Mouse (Mus musculus) c-Kit-positive CD71-negative TER-119-negative erythroid progenitor cells, embryonic 14.5 days (primary cell): ENCODE data around the gene Lag3.

Experiments
- DNase-seq: peaks from one replicate; pipeline ENCODE4 v3.0.0-alpha.2; 2013; ENCODE audit warnings: low read depth

Lag3 gene

DNA sequence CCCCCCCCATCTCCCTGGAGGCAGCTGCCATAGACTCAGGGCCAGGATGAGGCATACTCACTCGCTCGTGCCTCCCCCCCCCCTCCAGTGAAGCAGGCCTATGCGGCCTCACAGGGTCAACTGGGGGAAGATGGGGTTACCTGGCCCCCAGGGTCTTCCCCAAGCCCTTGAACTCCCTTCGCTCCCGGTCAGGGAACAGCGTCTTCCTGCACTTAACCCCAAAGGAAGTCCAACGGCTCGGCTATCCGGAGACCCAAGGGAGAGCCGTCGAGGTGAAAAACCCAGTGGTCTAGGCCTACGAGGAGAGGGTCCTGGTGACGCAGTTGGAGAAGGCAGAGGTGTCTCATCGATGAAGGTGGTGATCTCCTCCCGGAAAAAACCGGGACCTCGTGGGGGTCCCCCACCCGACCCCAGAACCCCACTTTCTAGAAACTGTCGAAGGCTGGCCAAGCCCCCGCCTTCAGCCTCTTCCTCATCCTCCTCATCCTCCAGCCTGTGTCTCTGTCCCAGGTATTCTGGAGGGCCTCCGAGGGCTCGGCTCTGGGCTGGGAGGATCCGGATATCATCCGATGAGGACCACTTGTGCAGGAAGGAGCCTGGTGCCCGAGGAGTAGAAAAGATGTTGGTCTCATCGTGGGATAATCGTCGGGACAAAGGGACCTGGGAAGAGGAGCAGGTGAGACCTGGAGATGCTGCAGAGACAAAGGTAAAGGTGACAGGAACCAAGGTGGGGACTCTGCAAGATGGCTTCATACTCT lies 52.8 kb downstream of the Lag3 start:
- DNase-seq: no peak

DNA sequence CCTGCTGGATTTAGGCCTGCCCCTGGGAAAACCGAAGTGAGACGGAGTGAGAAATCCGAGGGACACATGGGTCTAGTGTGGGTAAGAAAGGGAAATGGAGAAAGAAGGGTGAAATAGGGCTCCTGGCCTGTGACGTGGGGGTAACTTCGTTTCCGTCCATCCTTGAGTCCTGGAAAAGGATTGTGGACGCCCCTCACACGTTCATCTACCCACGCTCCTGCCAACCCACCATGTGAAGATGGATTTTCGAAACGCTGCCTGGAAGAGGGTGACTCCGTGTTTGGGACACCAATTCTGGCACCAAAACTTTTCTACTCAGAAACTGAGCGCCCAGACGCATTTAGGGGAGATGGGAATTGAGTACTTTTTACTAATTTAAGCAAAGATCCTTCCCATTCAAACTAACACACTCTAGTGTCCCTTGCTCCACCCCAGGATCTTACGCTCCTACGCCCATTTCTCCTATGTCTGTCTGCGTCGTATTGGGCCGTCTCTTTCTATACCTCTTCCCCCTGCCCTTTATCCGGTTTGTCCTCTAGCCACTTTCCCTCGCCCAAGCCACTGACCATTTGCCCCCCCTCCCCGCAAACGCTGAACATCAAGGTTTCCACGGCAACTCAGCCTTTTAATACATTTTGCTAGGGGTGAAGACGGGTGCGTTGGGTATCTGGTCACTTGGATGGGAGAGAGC lies 53.5 kb downstream of the Lag3 start:
- no peak for DNase-seq

DNA sequence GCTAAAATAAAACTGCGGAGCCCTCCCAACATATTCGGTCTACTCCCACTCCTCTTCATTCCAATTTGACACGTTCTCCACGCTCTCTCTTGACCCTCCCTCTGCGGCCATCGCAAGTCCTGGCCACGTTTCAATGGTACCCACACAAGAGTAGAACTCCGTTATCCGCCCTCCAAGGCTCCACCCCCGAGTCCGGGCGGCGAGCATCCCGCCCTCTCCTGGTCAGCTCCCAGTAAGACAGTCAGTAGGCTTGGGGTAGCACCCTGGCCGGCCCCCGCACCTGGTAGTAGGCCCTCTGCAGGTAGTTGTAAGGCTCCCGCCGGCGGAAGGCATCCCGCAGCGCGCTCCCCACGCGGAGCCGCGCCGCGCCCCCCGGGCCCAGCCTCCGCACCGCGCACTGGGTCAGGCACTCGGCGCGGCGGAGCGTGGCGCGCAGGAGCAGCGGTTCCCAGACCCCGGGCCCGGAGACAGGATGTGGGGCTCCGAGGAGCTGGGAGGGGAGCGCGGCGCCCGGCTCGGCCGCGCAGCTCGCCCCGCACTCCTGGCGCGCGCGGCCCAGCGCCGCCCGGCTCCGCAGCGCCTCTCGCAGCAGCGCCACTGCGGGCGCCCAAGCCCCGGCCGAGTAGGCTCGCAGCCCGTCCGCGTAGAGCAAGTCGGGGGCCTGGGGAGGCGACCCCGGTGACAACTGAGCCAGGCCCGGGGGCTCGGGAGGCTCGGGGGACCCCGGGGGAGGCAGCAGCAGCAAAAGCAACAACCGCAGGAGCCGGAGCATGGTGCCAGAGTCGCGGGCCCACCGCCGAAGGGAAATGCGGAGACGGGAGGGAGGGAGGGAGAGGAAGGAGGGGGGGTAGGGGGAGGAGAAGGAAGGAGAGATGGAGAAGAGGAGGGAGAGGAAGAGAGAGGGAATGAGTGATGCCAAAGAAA lies 54.3 kb downstream of the Lag3 start, which contains the start of gene P3h3:
TSS of gene P3h3 (minus strand) at position 837 of the 924 bp plus-strand sequence.
- DNase-seq: peak; percentile 45

DNA sequence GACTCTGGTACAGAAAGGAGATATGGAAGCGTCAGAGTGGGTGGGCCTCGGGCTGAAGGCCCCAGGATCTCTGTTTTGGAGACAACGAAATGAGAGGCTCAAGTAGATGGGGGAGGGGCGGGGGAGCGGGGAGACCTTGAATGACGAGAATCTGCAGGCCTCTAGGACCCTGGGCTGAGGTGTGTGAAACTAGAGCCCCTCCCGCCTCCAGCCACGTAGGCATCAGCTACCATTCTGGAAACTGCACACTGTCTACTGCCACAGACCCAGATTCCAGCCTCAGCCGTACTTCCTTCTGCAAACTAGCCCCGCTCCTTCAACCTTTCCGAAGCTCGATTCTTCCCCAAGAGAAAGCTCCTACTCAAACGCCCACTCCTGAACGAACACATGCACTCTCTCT lies 55.2 kb downstream of the Lag3 start:
- no peak for DNase-seq

DNA sequence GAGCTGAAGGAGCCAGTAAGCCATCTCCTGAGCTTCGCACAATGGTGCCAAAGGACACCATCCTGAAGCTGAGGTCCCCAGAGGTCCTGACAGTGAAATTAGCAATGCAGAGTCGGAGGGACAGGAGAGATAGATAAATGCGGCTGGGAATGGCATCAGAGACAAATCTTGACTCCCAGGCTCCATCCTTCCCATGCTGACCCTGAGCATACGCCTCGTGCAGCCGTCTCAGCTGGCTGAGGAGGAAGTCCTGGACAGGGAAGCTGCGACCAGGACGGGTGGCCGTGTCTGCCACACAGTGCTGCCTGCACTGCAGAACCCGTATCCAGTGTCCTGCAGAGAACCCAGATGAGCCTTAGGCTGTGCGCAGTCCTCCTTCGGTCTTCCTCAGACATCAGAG lies 56.9 kb downstream of the Lag3 start:
- no peak for DNase-seq
